Mouse (Mus musculus): Measurements from ENCODE around the gene Thumpd3. TPM values are rescaled to one million over a fixed set of nuclear protein-coding genes. Genes with fewer than 3 reads are reported as not detected.

Gene Thumpd3
- polyA plus RNA-seq, 1 experiment from 2014 or later = 56.2 TPM

DNA sequence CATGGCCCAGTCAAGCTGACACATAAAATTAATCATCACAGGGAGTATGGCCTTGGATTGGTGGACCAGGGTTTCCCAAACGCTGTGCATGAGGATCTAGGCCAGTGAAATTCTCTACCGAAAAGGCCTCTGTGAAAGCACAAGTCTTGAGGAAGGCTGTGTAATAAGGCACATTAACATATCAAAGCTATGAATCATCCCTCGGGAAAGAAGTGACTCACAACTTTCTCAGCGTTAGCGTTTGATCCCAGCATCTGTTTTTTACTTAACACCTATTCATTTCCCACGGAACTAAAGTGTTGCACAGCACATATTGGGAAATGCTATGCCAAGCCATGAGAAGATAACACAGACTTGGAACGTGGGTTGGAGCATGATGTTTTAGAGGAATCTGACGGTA is 21.2 kb upstream of the Thumpd3 start:
- H3K4me2 ChIP-seq = no peak overlapping the region
- H3K4me3 ChIP-seq = no peak overlapping the region
- H3K27me3 ChIP-seq (replicated peaks) = no peaks in the 10 kb centered on the region
- no peaks in the 10 kb centered on the region for H3K9me3 ChIP-seq
- no peak overlapping the region for H3K9ac ChIP-seq
- WGBS = 15% methylated on average over 8 of the region's 8 CpGs
- no peak overlapping the region for H3K27ac ChIP-seq
- H3K4me1 ChIP-seq = 0 out of 2 replicates have a peak, but pooled peaks cover 5% of the 10 kb centered on the region
- ATAC-seq (replicated peaks) = peak; percentile 50; the same call in 1 of the 2 replicates
- no peaks in the 10 kb centered on the region for H3K36me3 ChIP-seq (replicated peaks)

DNA sequence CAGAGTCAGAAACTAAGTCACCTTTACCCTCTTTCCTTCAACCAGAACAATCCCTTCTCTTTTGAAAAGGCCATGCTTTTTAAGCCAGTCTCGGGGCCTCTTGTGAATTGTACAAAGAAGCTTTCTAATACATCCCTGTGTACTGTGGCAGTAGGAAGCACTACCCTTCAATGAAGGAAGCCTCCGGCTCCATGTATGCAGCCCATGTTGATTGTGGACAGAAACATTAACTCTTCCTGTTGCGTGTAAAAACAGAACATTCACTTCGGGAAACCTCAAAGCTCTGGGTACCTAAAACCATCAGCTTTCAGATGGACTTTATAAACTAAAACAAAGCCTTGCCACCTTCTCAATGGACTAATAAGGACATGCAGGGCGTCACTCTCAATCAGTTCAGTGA is 20.3 kb upstream of the Thumpd3 start:
- no peaks in the 10 kb centered on the region for H3K27me3 ChIP-seq (replicated peaks)
- 19% methylated on average over 5 of the region's 5 CpGs for WGBS
- no peak overlapping the region for H3K4me3 ChIP-seq
- no peak for ATAC-seq (replicated peaks)
- H3K4me1 ChIP-seq = 0 out of 2 replicates have a peak, but pooled peaks cover 5% of the 10 kb centered on the region
- no peak overlapping the region for H3K4me2 ChIP-seq
- no peaks in the 10 kb centered on the region for H3K36me3 ChIP-seq (replicated peaks)
- H3K9me3 ChIP-seq = no peaks in the 10 kb centered on the region
- no peak overlapping the region for H3K27ac ChIP-seq
- no peak overlapping the region for H3K9ac ChIP-seq

DNA sequence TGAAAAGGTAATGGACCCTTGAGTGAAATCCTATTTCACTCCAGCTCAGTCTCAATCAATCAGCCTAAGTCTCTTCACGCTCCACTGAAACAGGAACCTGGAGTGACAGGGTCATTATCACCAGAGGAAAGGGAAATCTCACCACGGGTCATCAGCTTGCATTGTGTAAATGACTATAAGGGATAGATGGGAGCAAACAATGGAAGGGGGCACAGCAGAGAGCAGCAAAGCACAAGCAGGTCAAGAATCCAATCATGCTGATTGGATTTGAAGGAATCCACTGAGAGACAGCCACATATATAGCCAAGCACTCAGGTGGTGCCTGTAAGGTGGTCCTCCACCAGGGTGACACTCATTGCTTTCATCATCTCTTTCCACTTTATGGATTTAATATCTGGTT is 18.6 kb upstream of the Thumpd3 start:
- no peak for ATAC-seq (replicated peaks)
- no peaks in the 10 kb centered on the region for H3K9me3 ChIP-seq
- no peak overlapping the region for H3K4me3 ChIP-seq
- H3K27ac ChIP-seq = no peak overlapping the region
- H3K27me3 ChIP-seq (replicated peaks) = no peaks in the 10 kb centered on the region
- no peak overlapping the region for H3K4me2 ChIP-seq
- H3K36me3 ChIP-seq (replicated peaks) = no peaks in the 10 kb centered on the region
- 0 out of 2 replicates have a peak, but pooled peaks cover 5% of the 10 kb centered on the region for H3K4me1 ChIP-seq
- 8% methylated on average over 2 of the region's 2 CpGs for WGBS
- H3K9ac ChIP-seq = no peak overlapping the region

DNA sequence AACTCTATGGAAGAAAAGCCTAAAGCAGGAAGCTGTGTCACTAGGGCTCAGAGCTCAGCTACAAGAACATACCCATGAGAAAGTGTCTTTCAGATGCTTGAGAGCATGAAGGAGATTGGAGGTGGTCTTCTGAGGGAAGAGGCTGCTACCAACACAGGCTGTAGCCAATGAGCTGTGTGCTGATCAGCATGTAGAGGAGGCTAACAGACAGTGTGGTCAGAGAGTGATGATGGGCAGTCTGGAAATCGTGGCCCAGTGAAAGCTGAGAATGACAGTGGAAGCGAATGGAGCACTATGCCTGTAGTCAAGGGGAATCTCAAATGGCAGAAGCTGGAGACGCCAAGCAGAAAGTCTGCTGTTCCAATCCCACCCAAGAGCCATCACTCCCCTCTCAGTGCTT is 17.0 kb upstream of the Thumpd3 start:
- no peaks in the 10 kb centered on the region for H3K27me3 ChIP-seq (replicated peaks)
- H3K9me3 ChIP-seq = no peaks in the 10 kb centered on the region
- no peak for ATAC-seq (replicated peaks)
- H3K4me2 ChIP-seq = no peak overlapping the region
- H3K9ac ChIP-seq = no peak overlapping the region
- no peaks in the 10 kb centered on the region for H3K36me3 ChIP-seq (replicated peaks)
- 0 out of 2 replicates have a peak, but pooled peaks cover 5% of the 10 kb centered on the region for H3K4me1 ChIP-seq
- WGBS = 80% methylated on average over 3 of the region's 3 CpGs
- H3K4me3 ChIP-seq = no peak overlapping the region
- no peak overlapping the region for H3K27ac ChIP-seq

DNA sequence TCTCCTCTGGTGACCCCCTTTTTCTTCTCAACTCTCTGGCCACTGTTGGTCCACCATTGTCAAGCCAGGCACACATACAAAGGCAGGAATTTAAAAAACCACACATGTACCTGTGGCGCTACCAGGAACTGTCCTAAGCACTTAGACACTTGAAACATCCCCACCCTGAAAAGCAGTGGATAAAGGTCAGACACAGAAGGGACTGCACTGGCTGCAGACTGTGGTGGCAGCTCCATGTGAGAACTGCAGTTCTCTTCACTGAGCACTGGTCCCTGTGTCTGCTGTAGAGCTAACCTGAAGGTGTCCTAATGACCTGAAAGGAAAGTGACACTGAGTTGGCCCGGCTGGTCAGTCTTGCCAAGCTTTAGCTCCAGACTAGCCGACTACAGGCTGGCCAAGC is 15.5 kb upstream of the Thumpd3 start:
- Histone ChIP-seq H3K4me3 (no peak overlapping the region), H3K36me3 (replicated peaks) (no peaks in the 10 kb centered on the region), H3K4me2 (no peak overlapping the region), H3K27ac (no peak overlapping the region), H3K9me3 (no peaks in the 10 kb centered on the region), H3K9ac (no peak overlapping the region), H3K27me3 (replicated peaks) (no peaks in the 10 kb centered on the region), H3K4me1 (0 out of 2 replicates have a peak, but pooled peaks cover 3% of the 10 kb centered on the region)
- ATAC-seq (replicated peaks) = no peak
- 71% methylated on average over 3 of the region's 3 CpGs for WGBS

DNA sequence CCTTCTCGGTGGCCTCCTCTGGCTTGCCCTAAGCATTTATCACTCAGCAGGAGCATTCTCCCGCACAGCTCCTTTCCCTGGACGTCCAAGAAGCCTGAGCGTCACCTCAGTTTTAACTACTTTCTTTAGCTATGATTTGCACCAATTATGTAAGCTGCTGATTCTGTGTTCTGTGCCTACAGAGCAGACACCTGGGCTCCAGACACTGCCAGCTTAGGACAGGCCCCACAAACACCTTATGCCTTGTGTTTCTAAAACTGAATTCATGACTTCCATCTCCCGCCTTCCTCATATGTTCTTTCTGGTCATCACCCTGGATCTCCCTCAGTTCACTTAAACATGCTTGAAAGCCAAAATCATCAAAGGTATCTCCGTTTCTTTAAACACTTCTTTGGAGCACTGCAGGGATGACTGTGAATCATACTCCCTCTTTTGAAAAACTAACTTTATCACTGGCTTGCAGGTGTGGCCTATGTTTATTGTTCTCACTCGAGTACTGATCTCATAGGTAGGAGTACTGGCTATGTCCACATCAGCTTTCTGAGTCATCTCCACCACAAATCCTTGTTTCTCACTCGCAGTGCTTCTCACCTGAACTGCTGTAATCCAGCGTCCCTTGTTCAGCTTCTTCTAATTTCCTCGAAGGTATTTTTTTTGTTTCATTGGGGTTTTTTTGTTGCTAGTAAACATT is 14.9 kb upstream of the Thumpd3 start:
- no peak overlapping the region for H3K4me3 ChIP-seq
- ATAC-seq (replicated peaks) = no peak
- H3K4me1 ChIP-seq = no peaks in the 10 kb centered on the region
- no peak overlapping the region for H3K4me2 ChIP-seq
- H3K9me3 ChIP-seq = no peaks in the 10 kb centered on the region
- WGBS = 83% methylated on average over 10 of the region's 10 CpGs
- no peak overlapping the region for H3K9ac ChIP-seq
- H3K27me3 ChIP-seq (replicated peaks) = no peaks in the 10 kb centered on the region
- H3K36me3 ChIP-seq (replicated peaks) = no peaks in the 10 kb centered on the region
- H3K27ac ChIP-seq = no peak overlapping the region

DNA sequence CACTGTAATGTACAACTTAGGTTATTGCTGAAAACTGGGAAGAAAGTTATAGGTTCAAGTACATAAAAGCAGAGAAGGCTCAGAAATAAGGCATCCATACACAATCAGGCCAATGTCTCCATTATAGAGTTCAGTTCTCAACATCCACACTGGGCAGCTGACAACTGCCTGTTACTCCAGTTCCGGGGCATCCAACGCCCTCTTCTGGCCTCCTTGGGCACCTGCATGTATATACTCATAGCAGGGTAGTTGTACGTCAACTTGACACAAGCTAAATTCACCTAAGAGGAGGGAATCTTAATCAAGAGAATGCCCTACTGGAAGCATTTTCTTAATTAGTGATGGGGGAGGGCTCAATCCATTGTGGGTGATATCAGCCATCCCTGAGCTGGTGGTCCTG is 13.9 kb upstream of the Thumpd3 start:
- WGBS = 74% methylated on average over 3 of the region's 3 CpGs

DNA sequence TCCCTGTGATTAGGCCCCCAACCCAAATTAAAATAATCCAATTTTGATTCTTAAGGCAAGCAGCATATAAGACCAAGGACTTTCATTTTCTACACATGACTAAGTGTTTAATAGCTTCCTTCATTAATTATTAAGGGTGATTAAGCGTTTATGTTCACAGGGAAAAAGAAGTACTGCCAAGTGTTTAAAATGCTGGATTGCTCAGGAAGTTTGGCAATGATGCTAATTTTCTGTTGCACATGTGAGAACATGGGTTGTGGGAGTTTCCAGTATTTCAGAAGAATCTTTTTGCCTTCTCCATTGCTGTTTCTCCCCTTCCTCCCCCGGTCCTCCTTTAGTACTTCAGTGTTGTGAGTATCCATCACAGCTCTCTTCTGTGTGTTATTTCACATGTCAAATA is 12.8 kb upstream of the Thumpd3 start:
- Histone ChIP-seq H3K27me3 (replicated peaks) (no peaks in the 10 kb centered on the region), H3K4me1 (peaks cover 4% of the 10 kb centered on the region), H3K36me3 (replicated peaks) (no peaks in the 10 kb centered on the region), H3K4me2 (no peak overlapping the region), H3K9ac (no peak overlapping the region), H3K4me3 (no peak overlapping the region), H3K9me3 (no peaks in the 10 kb centered on the region), H3K27ac (no peak overlapping the region)
- no peak for ATAC-seq (replicated peaks)
- WGBS = 92% methylated on average over 2 of the region's 2 CpGs

More for the DNA sequence above, 13.9 kb upstream of the Thumpd3 start:
- Histone ChIP-seq H3K9me3 (no peaks in the 10 kb centered on the region), H3K4me1 (no peaks in the 10 kb centered on the region), H3K36me3 (replicated peaks) (no peaks in the 10 kb centered on the region), H3K4me2 (no peak overlapping the region), H3K9ac (no peak overlapping the region), H3K27ac (no peak overlapping the region), H3K27me3 (replicated peaks) (no peaks in the 10 kb centered on the region), H3K4me3 (no peak overlapping the region)
- no peak for ATAC-seq (replicated peaks)

DNA sequence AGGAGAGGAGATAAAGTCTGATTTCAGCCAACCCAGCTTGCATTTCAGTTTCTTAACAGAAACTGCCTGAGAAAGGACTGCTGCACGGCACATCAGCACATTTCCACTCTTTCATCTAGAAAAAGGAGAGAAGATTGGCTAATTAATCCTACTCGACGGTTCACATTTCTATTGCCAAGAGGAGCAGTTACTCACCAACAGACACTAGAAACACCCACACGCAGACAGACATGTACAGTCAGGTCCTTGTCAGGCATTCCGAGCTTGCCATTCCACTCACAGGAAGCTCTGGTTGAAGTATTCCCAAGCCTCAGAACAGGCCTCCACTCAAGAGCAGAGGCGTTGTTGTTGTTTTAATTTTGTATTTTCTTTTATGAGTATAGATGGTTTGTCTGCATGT is 11.6 kb upstream of the Thumpd3 start:
- 84% methylated on average over 6 of the region's 6 CpGs for WGBS
- H3K4me2 ChIP-seq = no peak overlapping the region
- ATAC-seq (replicated peaks) = no peak

DNA sequence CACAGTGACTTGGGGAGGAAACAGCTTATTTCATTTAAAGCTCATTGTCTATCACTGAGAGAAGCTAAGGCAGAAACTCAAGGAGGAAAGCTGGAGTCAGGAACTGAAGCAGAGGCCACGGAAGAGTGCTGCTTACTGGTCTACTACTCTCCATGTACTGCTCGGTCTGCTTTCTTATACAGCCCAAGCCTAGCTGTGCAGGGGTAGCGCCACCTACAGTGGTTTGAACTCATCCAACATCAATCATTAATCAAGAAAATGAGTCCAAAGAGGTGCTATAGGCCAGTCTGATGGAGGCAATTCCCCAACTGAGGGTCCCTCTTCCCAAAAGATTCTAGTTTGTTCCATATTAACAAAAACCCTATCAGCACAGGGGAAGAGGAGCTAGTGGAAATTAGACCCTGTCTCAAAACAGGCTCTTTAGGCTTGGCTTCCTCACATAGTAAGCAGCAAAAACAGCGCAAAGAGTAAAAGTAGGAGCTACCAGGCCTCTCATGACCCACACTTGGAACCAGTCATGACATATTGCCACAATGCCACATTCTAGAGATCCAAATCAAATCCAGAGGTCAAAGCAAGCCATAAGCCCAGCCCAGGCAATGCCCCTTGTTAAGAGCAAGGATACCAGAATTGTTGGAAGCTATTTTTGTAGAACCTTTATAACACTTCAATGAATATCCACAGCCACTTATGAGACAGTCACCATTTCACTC is 9.4 kb upstream of the Thumpd3 start:
- WGBS = 56% methylated on average over 4 of the region's 4 CpGs
- no peaks in the 10 kb centered on the region for H3K9me3 ChIP-seq
- ATAC-seq (replicated peaks) = no peak
- H3K9ac ChIP-seq = no peak overlapping the region
- peaks cover 11% of the 10 kb centered on the region for H3K4me1 ChIP-seq
- no peaks in the 10 kb centered on the region for H3K36me3 ChIP-seq (replicated peaks)
- no peak overlapping the region for H3K4me3 ChIP-seq
- H3K27me3 ChIP-seq (replicated peaks) = no peaks in the 10 kb centered on the region
- H3K4me2 ChIP-seq = no peak overlapping the region
- no peak overlapping the region for H3K27ac ChIP-seq

More for the DNA sequence above, 11.6 kb upstream of the Thumpd3 start:
- Histone ChIP-seq H3K27ac (no peak overlapping the region), H3K36me3 (replicated peaks) (no peaks in the 10 kb centered on the region), H3K9me3 (no peaks in the 10 kb centered on the region), H3K27me3 (replicated peaks) (no peaks in the 10 kb centered on the region), H3K4me1 (peaks cover 11% of the 10 kb centered on the region), H3K4me3 (no peak overlapping the region), H3K9ac (no peak overlapping the region)

DNA sequence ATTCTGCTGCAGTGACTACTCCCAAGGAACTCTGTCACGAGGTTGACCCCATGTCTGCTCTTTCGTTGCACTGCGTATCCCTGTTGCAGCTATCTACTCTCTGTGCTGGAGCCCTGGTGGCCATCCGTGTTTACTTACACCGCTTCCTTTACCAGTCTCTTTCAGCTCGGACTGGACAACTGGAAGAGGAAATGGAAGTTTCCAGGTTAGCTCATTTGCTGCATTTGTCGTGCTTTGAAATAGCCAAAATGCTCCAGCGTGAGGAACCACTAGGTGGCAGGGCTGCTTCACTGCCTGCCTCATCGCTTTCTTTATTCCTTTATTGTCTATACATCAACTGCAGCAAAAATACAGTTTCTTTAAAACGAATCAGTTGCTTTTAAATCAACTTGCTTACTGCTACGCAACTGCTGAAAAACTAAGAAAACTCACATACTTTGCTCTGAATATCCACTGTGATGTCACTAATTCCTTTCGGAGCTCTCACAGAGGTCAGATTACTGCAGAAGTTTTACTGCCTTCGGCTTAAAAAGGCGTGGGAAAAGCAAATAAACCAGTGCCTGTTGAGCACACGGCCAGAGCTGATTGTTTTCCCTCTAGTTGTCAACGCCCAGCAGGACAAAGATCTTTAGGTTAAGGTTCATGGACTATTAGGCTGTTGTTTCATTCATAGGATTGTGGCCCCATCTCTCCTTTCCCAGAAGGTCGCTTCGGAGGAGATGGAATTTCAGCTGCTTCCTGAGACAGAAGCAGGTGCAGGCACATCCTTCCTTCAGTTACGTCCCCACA is 7.9 kb upstream of the Thumpd3 start:
- Histone ChIP-seq H3K36me3 (replicated peaks) (no peaks in the 10 kb centered on the region), H3K4me3 (peak overlapping the region; percentile 18), H3K4me2 (peak overlapping the region; percentile 47), H3K27me3 (replicated peaks) (no peaks in the 10 kb centered on the region), H3K4me1 (peaks cover 11% of the 10 kb centered on the region), H3K9me3 (no peaks in the 10 kb centered on the region), H3K27ac (peak overlapping the region; percentile 55), H3K9ac (no peak overlapping the region; the same call in 1 of the 2 replicates)
- ATAC-seq (replicated peaks) = peak; percentile 66; the same call in 1 of the 2 replicates
- 9% methylated on average over 19 of the region's 19 CpGs for WGBS

DNA sequence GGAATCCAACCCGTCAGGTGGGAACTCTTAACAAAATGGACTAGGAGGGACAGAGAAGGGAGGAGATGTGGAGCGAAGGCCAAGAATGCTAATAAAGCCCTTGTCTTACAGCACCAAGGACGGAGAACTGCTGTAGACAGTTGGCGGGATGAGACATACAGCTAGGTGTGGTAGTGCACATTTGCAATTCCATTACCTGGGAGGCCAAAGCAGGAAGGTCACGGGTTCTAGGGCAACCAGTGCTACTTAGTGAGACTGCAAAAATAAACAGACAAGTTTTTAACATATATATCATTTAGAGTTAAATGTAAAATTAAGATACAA is 7.3 kb upstream of the Thumpd3 start:
- Histone ChIP-seq H3K4me1 (peaks cover 11% of the 10 kb centered on the region), H3K27me3 (replicated peaks) (no peaks in the 10 kb centered on the region), H3K36me3 (replicated peaks) (no peaks in the 10 kb centered on the region), H3K27ac (peak overlapping the region; percentile 55), H3K9ac (no peak overlapping the region; the same call in 1 of the 2 replicates), H3K9me3 (no peaks in the 10 kb centered on the region), H3K4me3 (no peak overlapping the region), H3K4me2 (peak overlapping the region; percentile 47; the same call in 1 of the 2 replicates)
- 48% methylated on average over 5 of the region's 5 CpGs for WGBS
- no peak for ATAC-seq (replicated peaks)

Measured in midbrain, embryonic 15.5 days (tissue).